Mouse (Mus musculus): ENCODE results near the gene Numa1.

Gene Numa1

DNA sequence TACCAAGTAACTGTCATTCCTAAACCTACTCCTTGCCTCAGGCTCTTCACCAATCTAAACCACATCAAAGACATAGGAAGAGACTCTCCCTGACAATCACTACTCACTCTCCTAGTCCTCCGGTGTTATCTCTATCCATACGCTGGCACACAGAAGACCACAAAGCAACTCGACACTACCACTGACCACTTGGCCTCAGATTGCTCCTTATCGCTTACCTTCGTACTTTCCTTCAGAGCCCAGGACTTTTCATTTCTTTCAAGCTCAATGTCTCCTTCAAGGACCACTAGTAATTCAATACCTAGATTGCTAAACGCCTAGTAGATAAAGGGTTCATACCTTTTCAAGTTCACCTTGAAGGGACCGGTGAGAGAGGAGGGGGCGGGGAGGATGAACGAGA lies 130.0 kb downstream of the Numa1 start:
- no peak for DNase-seq

Data from kidney, postnatal 14 days (tissue).